Mouse (Mus musculus): ENCODE measurements around the gene Creb5. TPM values are rescaled to one million over a fixed set of nuclear protein-coding genes. Genes with fewer than 3 reads are reported as not detected.

Creb5 gene
- polyA plus RNA-seq, 2 experiments from 2014 or later, result 0.52 TPM; not detected in 1

- no peak for ATAC-seq
Measured at GRCm38 (mm10) chr6:53649782-53650181, 362.7 kb downstream of the Creb5 start.

GRCm38 (mm10) chr6:53652691-53653090 is 365.6 kb downstream of the Creb5 start:
- ATAC-seq, result no peak

- no peak for ATAC-seq
Measured at GRCm38 (mm10) chr6:53653706-53654360, 366.8 kb downstream of the Creb5 start.

DNA sequence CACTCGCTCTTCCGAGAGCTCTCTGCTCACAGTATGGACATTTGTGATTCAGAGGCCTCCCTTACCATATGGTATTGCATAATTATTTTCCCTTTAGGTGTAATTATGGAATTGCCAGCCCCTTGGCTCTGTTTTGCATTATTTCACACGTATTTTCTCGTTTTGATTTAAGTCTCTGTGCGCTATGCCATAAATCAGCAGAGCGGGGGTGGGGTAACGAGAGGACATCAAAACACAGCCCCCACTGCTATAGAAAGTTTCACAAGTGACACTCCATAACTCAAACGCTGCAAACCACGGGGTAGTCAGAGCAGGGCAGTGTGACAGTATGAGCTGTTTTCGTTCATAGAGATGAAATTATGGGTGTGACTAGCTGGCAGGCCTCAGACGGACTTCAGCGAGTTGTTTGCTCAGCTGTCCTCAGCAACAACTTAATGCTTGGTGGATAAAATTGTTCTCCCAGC is 367.3 kb downstream of the Creb5 start:
- ATAC-seq, result no peak

- ATAC-seq, result no peak
Measured at GRCm38 (mm10) chr6:53656466-53656865, 369.4 kb downstream of the Creb5 start.

DNA sequence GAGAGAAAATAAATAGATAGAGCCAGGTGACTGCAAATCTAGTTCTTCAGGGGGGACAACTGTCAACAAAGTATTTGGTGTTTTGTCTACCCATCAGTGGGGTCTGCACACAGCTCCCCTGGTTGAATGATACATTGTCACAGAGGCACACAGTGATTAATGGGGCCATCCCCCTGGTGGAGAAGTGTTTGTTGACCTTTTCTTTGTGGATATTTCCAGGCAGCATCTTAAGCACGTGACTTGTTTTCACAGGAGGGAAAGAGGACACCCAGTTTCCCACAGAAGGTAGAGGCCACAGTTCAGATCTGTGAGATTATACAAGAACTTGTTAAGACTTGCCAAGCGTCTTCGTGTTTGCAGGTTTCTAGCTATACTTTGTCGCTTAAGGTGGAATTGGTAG is 370.4 kb downstream of the Creb5 start:
- no peak for ATAC-seq

DNA sequence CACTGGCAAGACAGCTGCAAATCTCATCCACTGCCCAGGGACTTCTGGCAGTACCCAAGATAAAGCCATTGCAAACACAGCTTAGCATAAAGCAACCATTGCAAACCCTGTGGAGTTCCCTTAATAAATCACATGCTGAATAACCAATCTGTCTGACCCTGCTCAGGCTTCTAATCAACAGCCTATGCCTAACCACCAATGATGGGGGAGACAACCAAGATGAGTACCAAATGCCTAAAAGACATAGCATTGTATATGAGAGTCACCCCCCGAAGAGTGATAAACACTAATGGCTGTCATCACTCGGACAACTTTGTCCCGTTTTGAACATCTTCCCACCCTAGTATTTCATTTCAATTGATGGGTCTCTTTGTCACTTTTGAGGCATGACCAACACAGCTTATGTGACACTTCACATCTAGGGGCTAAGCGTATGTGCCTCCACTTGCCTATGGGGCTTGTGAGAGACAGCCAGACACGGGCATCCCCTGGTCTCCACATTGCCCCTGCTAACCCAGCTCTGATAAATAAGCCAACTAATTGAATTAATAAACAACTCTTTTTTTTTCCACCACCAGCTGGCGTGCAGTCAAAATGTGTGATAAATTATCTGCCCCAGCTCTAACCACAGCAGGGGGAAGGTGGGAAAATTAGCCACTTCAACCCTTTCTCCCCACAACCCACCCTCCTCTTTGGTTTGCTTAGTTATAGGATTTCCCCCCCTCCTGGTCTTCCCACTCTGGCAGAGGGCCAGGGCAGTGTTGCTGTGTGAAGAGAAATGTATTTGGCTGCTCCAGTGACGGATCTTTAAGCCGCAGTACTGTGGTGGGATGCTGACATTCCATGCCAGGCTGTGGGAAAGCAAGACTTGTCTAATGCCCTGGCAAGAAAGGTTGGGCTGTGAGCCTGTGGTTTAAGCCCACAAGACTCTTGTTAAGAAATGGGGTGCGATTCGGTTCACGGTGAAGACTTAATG is 376.1 kb downstream of the Creb5 start:
- ATAC-seq, result no peak

DNA sequence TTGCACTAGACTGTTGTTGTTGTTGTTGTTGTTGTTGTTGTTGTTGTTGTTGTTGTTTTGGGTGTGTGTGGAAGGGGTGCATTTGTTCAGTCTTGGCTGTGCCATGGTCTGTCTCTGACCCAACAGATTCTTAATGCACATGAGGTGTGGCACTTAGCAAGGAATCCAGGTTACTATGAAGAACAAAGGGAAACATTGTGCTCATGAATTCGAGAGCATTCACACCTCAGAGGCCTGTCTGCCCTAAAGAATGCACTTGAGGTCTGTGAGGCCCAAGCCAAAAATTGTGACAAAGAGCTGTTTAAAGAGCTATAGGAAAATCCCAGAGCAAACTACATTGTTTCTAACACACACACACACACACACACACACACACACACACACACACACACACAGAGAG is 377.7 kb downstream of the Creb5 start:
- no peak for ATAC-seq

DNA sequence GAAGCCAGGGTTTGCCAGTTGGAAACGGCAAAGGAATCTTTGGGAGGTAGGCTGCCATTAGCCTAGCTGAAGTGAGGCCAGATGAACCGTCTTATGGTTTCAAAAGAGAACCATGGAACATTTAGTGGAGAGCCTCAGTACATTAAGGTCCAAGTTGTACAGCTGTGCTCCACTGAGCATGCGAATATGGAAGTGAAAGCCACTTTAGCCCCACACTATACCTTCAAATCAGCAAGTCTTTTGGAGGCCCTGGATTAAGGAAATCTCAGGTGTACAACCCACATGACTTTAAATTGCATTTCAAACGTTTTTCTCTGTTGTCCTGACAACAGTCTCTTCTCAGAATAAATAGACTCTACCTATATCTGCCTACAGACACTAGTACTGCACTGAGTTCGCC is 379.4 kb downstream of the Creb5 start:
- ATAC-seq, result no peak

- no peak for ATAC-seq
Measured at GRCm38 (mm10) chr6:53678307-53678706, 391.2 kb downstream of the Creb5 start.

DNA sequence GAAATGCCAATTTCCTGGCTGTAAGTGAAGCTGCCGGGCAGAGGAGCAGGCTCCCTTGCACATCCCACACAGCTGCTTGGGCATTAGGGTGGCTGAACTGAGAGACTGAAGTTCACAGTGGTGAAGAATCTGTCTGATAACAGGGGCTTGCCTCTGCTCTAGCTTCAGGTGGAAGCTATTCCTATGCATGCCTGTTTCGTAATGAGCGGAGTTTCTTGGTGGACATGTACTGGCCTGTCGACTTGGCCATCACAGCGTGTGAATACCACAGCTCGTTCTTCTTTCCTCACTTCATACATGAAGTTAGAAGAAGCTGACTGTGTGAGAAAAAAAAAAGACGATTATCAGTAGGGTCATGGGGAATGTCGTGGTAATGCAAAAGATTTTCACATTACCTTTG is 393.0 kb downstream of the Creb5 start:
- ATAC-seq, result no peak

- ATAC-seq, result no peak
Measured at GRCm38 (mm10) chr6:53684416-53684815, 397.3 kb downstream of the Creb5 start.

DNA sequence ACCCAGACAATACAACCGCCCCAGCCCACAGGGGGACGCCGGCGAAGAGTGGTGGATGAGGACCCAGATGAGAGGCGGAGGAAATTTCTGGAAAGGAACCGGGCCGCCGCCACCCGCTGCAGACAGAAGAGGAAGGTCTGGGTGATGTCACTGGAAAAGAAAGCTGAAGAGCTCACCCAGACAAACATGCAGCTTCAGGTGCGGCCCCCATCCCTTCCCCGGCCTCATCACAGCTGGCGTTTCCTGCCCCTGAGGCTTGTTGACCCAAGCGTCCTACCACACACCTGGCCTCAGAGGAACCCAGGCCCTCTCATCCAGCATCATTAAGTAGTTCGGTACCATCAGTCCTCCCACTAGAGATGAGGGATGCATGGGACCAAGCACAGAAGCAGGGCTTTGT is 398.3 kb downstream of the Creb5 start:
- ATAC-seq, result no peak

- ATAC-seq, result no peak
Measured at GRCm38 (mm10) chr6:53688762-53689477, 401.9 kb downstream of the Creb5 start.

DNA sequence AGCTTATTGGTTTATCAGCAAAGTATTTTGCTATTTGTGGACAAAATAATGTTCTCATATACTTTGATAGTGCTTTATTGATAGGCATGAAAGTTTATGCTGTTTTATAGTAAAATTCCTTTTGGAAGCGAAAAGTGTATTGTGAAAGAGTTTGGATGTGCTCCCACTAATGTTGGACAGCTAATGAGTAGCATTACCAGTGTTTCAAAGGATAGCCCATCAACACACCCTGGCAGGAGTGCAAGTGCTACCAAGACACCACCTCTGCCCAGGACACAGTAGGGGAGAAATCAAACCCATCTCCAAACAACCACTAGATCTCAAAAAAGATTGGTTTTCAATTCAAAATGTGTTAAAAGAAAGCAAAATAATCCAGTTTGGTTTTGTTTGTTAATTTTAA is 403.9 kb downstream of the Creb5 start:
- no peak for ATAC-seq

- no peak for ATAC-seq
Measured at GRCm38 (mm10) chr6:53695216-53695615, 408.1 kb downstream of the Creb5 start.

DNA sequence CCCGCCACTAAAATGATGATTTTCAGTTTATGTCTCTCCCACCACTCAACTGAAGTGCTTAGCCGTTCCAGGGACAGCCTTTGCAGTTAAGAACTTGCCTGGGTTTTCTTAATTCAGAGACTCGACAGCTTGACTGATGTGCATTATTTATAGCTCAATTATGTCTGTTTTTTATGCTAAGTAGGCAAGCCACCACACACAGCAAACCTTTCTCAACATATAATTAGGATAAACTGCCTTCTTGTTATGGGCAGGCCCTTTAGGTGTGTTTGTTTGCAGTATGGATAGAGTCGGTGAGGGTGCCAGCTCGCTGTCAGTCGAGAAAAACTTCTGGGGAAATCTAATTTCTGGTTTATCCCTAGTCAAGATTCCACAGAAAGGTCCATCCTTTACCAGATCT is 409.4 kb downstream of the Creb5 start:
- no peak for ATAC-seq

GRCm38 (mm10) chr6:53696921-53697320 is 409.9 kb downstream of the Creb5 start:
- no peak for ATAC-seq

DNA sequence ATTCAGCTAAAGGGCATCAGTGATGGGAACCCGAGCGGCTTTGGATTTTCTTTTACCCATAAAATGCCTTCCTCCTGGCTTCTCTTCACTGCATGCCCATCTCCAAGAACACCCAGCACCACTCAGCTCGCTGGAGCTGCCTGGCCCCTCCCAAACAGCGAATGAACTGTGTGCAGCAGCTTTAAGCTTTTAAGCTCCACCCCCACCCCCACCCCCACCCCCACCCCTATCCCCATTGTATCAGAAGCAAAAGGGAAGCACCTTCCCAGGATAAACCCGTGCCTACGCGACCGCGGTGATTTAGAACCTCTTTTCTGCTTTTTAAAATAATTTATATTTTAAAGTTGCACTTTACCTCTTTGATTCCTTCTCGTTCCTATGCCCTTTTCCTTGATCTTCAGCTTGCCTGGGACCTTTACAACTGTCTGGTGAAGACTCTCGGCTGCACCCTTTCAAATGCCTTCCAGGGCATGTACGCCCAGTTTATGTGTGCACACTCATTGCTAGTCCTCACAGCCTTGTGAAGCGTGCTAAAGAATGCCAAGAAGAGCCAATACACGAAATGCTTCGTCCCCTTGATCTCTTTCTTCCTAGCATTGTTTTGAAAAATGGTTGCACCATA is 411.2 kb downstream of the Creb5 start:
- ATAC-seq, result no peak

DNA sequence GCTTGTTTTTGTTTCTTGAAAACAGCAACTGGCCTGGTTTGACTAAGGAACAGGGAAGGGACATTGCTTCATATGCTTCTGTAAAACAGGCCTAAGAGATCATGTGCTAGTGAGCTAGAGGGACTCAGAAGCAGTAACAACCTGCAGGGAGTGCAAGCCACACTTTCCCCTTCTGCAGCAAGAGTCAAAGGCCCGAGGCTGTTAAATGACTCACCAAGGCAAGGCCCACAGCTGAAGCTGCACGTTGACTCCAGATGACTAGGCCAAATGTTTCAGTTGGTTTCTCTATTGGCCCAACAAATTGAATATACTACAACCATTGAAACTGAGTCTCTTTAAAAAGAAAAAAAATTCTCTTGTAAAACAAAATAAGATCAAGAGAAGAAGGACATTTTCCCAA is 417.4 kb downstream of the Creb5 start:
- ATAC-seq, result no peak

DNA sequence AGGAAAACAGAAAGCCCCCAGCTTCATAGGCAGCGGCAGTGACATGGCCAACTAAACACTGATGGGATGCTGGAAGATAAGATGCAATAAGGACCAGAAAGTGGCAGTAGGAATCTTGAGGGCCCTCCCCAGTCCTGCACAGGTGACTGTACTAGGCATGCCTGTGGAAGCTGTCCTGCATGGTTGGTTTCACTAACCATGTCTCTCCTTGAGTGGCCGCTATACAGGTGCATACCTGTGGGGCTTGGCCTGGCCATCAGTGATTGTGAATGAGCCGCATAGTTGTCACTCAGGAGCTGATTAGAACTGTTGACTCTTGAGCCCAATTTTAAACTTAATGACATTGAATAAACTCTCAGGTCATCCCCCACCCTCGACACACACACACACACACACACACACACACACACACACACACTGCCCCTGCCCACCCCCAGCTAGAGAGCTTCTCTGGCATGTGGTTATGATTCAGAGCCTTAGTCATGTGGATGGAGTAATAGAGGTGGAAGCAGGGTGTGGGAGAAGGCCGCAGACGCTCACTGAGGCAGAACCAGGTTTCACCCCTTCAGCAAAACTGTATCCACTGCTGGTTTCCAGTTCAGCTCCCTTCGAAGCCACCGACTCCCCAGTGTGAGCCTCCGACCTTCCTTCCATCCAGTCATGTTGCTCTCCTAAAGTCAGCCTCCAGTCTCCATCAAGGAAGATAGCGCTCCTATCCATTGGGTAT is 419.7 kb downstream of the Creb5 start:
- no peak for ATAC-seq

GRCm38 (mm10) chr6:53707795-53708194 is 420.7 kb downstream of the Creb5 start:
- ATAC-seq, result no peak

Data from activated CD4-positive, CD25-positive, alpha-beta regulatory T cell, adult 4 months (primary cell).